In genomic region chr11:55386424-55387063, GRCm38 (mm10) we compare ENCODE assay signal across 7 mouse cellular contexts. TPM values are rescaled to one million over a fixed set of nuclear protein-coding genes. Genes with fewer than 3 reads are reported as not detected.
DNase-seq lines count a peak whose midpoint lies in the region; ATAC-seq and TF ChIP-seq lines count a peak whose summit lies in the region.

No protein-coding gene starts in this region.

- intact Hi-C loops in left cerebral cortex, postnatal 25 days (cut with DNase I): loop anchor here (1.0 to 5.0 kb wide), 4 partner anchors 182 to 499 kb away; partner anchors contain the start of gene Slc36a1

- ATAC-seq in intestine, embryonic 16.5 days: peak; percentile 68
- peak; percentile 66; the same call in 1 of the 2 replicates for ATAC-seq in midbrain, embryonic 12.5 days (ENCODE audit: low FRiP score, low read depth)

- 14% methylated on average over 11 of the region's 11 CpGs for WGBS in intestine, embryonic 16.5 days
- whole genome bisulfite sequencing in midbrain, embryonic 12.5 days: 14% methylated on average over 11 of the region's 11 CpGs
- 14% methylated on average over 11 of the region's 11 CpGs for WGBS in small intestine, adult 2 months

- no peak overlapping the region for H3K27ac ChIP-seq in cortical plate, adult 2 months (ENCODE audit: insufficient read depth, low read length)
- no peak overlapping the region for H3K27ac ChIP-seq in intestine, embryonic 16.5 days (ENCODE audit: low read length)
- no peak overlapping the region for H3K27ac ChIP-seq in midbrain, embryonic 12.5 days (replicated peaks)
- no peak overlapping the region for H3K27ac ChIP-seq in small intestine, adult 2 months (ENCODE audit: insufficient read depth, low read depth, low read length)

- TF ChIP-seq POLR2A in cortical plate, adult 2 months (IDR thresholded peaks at IDR 0.05; ENCODE audit: extremely low read depth, insufficient read depth, low read length): no peak
- TF ChIP-seq POLR2A in small intestine, adult 2 months (IDR thresholded peaks at IDR 0.05; ENCODE audit: low read depth, low read length): no peak

- peak; percentile 99 for TF ChIP-seq CTCF in cortical plate, adult 2 months (IDR thresholded peaks at IDR 0.05; ENCODE audit: extremely low read depth, insufficient read depth, low read length)
- peak; percentile 70; the same call in 1 of the 2 replicates for TF ChIP-seq CTCF in small intestine, adult 2 months (IDR thresholded peaks at IDR 0.05; ENCODE audit: extremely low read depth, insufficient read length, insufficient replicate concordance, low read depth, low read length)

- DNase-seq in adipocyte (ENCODE audit: low spot score): peak; percentile 93
- DNase-seq in gastrocnemius, postnatal 10 days: peak; percentile 91
- DNase-seq in left cerebral cortex, postnatal 25 days (ENCODE audit: low spot score in 2 of 2): peak; percentile 85 to 92

- no peaks in the 10 kb centered on the region for H3K9me3 ChIP-seq in intestine, embryonic 16.5 days (ENCODE audit: control insufficient read depth, low read length)
- H3K9me3 ChIP-seq in midbrain, embryonic 12.5 days: no peaks in the 10 kb centered on the region

- no peak overlapping the region for H3K4me2 ChIP-seq in intestine, embryonic 16.5 days (ENCODE audit: low read depth, low read length)
- H3K4me2 ChIP-seq in midbrain, embryonic 12.5 days (replicated peaks): peak overlapping the region; percentile 20; the same call in 1 of the 2 replicates

- no peaks in the 10 kb centered on the region for H3K36me3 ChIP-seq in intestine, embryonic 16.5 days (ENCODE audit: control insufficient read depth, insufficient read depth, low read length)
- H3K36me3 ChIP-seq in midbrain, embryonic 12.5 days: no peaks in the 10 kb centered on the region
- H3K36me3 ChIP-seq in small intestine, adult 2 months (ENCODE audit: control insufficient read depth, insufficient read depth, low read length): no peaks in the 10 kb centered on the region

- H3K4me1 ChIP-seq in cortical plate, adult 2 months (ENCODE audit: control insufficient read depth, insufficient read depth, low read length): no peaks in the 10 kb centered on the region
- no peaks in the 10 kb centered on the region for H3K4me1 ChIP-seq in intestine, embryonic 16.5 days (ENCODE audit: control insufficient read depth, insufficient read depth, low read length)
- H3K4me1 ChIP-seq in midbrain, embryonic 12.5 days: no peaks in the 10 kb centered on the region
- no peaks in the 10 kb centered on the region for H3K4me1 ChIP-seq in small intestine, adult 2 months (ENCODE audit: control insufficient read depth, insufficient read depth, insufficient read length, low read length)

- H3K27me3 ChIP-seq in intestine, embryonic 16.5 days (replicated peaks; ENCODE audit: control insufficient read depth, insufficient read depth, low read length): no peaks in the 10 kb centered on the region
- H3K27me3 ChIP-seq in midbrain, embryonic 12.5 days: no peaks in the 10 kb centered on the region
- H3K27me3 ChIP-seq in small intestine, adult 2 months (ENCODE audit: control insufficient read depth, insufficient read depth, low read length): no peaks in the 10 kb centered on the region

- no peak overlapping the region for H3K9ac ChIP-seq in intestine, embryonic 16.5 days (ENCODE audit: low read depth, low read length)
- no peak overlapping the region for H3K9ac ChIP-seq in midbrain, embryonic 12.5 days (replicated peaks)

- no peak overlapping the region for H3K4me3 ChIP-seq in cortical plate, adult 2 months (ENCODE audit: insufficient read depth, low read length)
- H3K4me3 ChIP-seq in intestine, embryonic 16.5 days (ENCODE audit: low read length): no peak overlapping the region
- H3K4me3 ChIP-seq in midbrain, embryonic 12.5 days: no peak overlapping the region
- no peak overlapping the region for H3K4me3 ChIP-seq in small intestine, adult 2 months (ENCODE audit: low read depth, low read length)

RNA-seq across cellular contexts. Expression of gene Sparc, which starts 36.4 kb away (rescaled TPM):
- 351 and 357 TPM in 2 replicates for polyA plus RNA-seq in cortical plate, adult 2 months (2012; rRNA removed)
- total RNA-seq in gastrocnemius, postnatal 10 days (2021): 1,000 to 10,000 TPM; 2,118 to 2,804 TPM
- polyA plus RNA-seq in intestine, embryonic 16.5 days (2015; fragmentation: Nextera tagmentation; extraction: Ambion mirVana): 1,500 and 1,563 TPM in 2 replicates
- total RNA-seq in left cerebral cortex, postnatal 25 days (2021): 100 to 1,000 TPM; 275 to 297 TPM
- 470 and 579 TPM in 2 replicates for polyA plus RNA-seq in midbrain, embryonic 12.5 days (2016; fragmentation: Nextera tagmentation; extraction: Ambion mirVana)
- 278 and 350 TPM in 2 replicates for polyA plus RNA-seq in small intestine, adult 2 months (2012; rRNA removed)

RNA-seq across cellular contexts. Expression of gene Fat2, which starts 50.2 kb away (rescaled TPM):
- polyA plus RNA-seq in cortical plate, adult 2 months (2012; rRNA removed): 0.06 and 0.09 TPM in 2 replicates
- total RNA-seq in gastrocnemius, postnatal 10 days (2021): under 1 TPM; 0.14 to 0.26 TPM
- 0.04 and 0.05 TPM in 2 replicates for polyA plus RNA-seq in intestine, embryonic 16.5 days (2015; fragmentation: Nextera tagmentation; extraction: Ambion mirVana)
- under 1 TPM; 0.28 to 0.32 TPM for total RNA-seq in left cerebral cortex, postnatal 25 days (2021)
- 0.03 and 0.05 TPM in 2 replicates for polyA plus RNA-seq in midbrain, embryonic 12.5 days (2016; fragmentation: Nextera tagmentation; extraction: Ambion mirVana)
- polyA plus RNA-seq in small intestine, adult 2 months (2012; rRNA removed): 0.03 TPM in 1 of 2 replicates, not detected in the other
